Comparison of ENCODE assay signal across 8 mouse cellular contexts in genomic region chr19:47327896-47328882, GRCm38 (mm10).
DNase-seq lines count a peak whose midpoint lies in the region; ATAC-seq and TF ChIP-seq lines count a peak whose summit lies in the region.

No protein-coding gene starts in this region.

- H3K27me3 ChIP-seq in embryonic facial prominence, embryonic 11.5 days (ENCODE audit: control insufficient read depth, insufficient read depth, low read length): no peaks in the 10 kb centered on the region
- no peaks in the 10 kb centered on the region for H3K27me3 ChIP-seq in hindbrain, embryonic 16.5 days (replicated peaks; ENCODE audit: control insufficient read depth, insufficient read depth, low read length)
- H3K27me3 ChIP-seq in midbrain, embryonic 16.5 days (ENCODE audit: control insufficient read depth, insufficient read depth, low read depth, low read length): no peaks in the 10 kb centered on the region

- WGBS in embryonic facial prominence, embryonic 11.5 days: 18% methylated on average over 11 of the region's 11 CpGs
- WGBS in hindbrain, embryonic 16.5 days: 29% methylated on average over 11 of the region's 11 CpGs
- WGBS in midbrain, embryonic 16.5 days: 34% methylated on average over 11 of the region's 11 CpGs

- H3K4me1 ChIP-seq in embryonic facial prominence, embryonic 11.5 days (ENCODE audit: control insufficient read depth, insufficient read depth, low read length): peaks cover 22% of the 10 kb centered on the region
- H3K4me1 ChIP-seq in hindbrain, embryonic 16.5 days (ENCODE audit: control insufficient read depth, insufficient read depth, low read depth, low read length): peaks cover 17% of the 10 kb centered on the region
- peaks cover 15% of the 10 kb centered on the region; the same call in 1 of the 2 replicates for H3K4me1 ChIP-seq in midbrain, embryonic 16.5 days (ENCODE audit: control insufficient read depth, insufficient read depth, low read length)

- H3K27ac ChIP-seq in embryonic facial prominence, embryonic 11.5 days (replicated peaks; ENCODE audit: low read depth, low read length): peak overlapping the region; percentile 8
- H3K27ac ChIP-seq in hindbrain, embryonic 16.5 days (ENCODE audit: low read depth, low read length): no peak overlapping the region
- no peak overlapping the region for H3K27ac ChIP-seq in midbrain, embryonic 16.5 days (ENCODE audit: low read length)
- H3K27ac ChIP-seq in left cerebral cortex, adult 2 months: no peak overlapping the region

- no peak for TF ChIP-seq CTCF in left cerebral cortex, adult 2 months (IDR thresholded peaks at IDR 0.05)

- peak overlapping the region; percentile 34; the same call in 1 of the 2 replicates for H3K9ac ChIP-seq in embryonic facial prominence, embryonic 11.5 days (replicated peaks; ENCODE audit: low read length)
- peak overlapping the region; percentile 35 for H3K9ac ChIP-seq in hindbrain, embryonic 16.5 days (ENCODE audit: low read depth, low read length)
- peak overlapping the region; percentile 38; the same call in 1 of the 2 replicates for H3K9ac ChIP-seq in midbrain, embryonic 16.5 days (ENCODE audit: low read depth, low read length)

- H3K4me3 ChIP-seq in embryonic facial prominence, embryonic 11.5 days (ENCODE audit: low read depth, low read length): no peak overlapping the region
- no peak overlapping the region for H3K4me3 ChIP-seq in hindbrain, embryonic 16.5 days (ENCODE audit: low read length)
- H3K4me3 ChIP-seq in midbrain, embryonic 16.5 days (ENCODE audit: low read depth, low read length): no peak overlapping the region
- no peak overlapping the region for H3K4me3 ChIP-seq in left cerebral cortex, adult 2 months

- H3K36me3 ChIP-seq in embryonic facial prominence, embryonic 11.5 days (replicated peaks; ENCODE audit: control insufficient read depth, insufficient read depth, low read depth, low read length): no peaks in the 10 kb centered on the region
- no peaks in the 10 kb centered on the region for H3K36me3 ChIP-seq in hindbrain, embryonic 16.5 days (ENCODE audit: control insufficient read depth, insufficient read depth, low read length)
- H3K36me3 ChIP-seq in midbrain, embryonic 16.5 days (ENCODE audit: control insufficient read depth, insufficient read depth, low read length): no peaks in the 10 kb centered on the region

- intact Hi-C loops in left cerebral cortex, postnatal 14 days (cut with DNase I): no loop called here
- intact Hi-C loops in left cerebral cortex, adult 2 months (cut with DNase I): no loop called here

- DNase-seq in embryo, embryonic 10 days (ENCODE audit: low spot score): peak; percentile 65
- no peak for DNase-seq in embryo, embryonic 9.5 days (ENCODE audit: extremely low spot score)
- peak; percentile 62 for DNase-seq in embryonic facial prominence, embryonic 11.5 days (ENCODE audit: low spot score)
- no peak for DNase-seq in gastrocnemius, adult 8-10 months (ENCODE audit: low spot score in 2 of 2)
- no peak for DNase-seq in left cerebral cortex, postnatal 14 days (ENCODE audit: low spot score in 2 of 2)
- no peak for DNase-seq in left cerebral cortex, adult 2 months (ENCODE audit: extremely low spot score in 1 of 2, low spot score in 2 of 2)

- H3K4me2 ChIP-seq in embryonic facial prominence, embryonic 11.5 days (ENCODE audit: low read depth, low read length): no peak overlapping the region
- H3K4me2 ChIP-seq in hindbrain, embryonic 16.5 days (ENCODE audit: low read length): no peak overlapping the region
- H3K4me2 ChIP-seq in midbrain, embryonic 16.5 days (ENCODE audit: low read length): no peak overlapping the region

- no peaks in the 10 kb centered on the region for H3K9me3 ChIP-seq in embryonic facial prominence, embryonic 11.5 days (replicated peaks; ENCODE audit: control insufficient read depth, low read length)
- no peaks in the 10 kb centered on the region for H3K9me3 ChIP-seq in hindbrain, embryonic 16.5 days (ENCODE audit: control insufficient read depth, low read length)
- H3K9me3 ChIP-seq in midbrain, embryonic 16.5 days (replicated peaks; ENCODE audit: control insufficient read depth, low read length, poor library complexity, severe bottlenecking): no peaks in the 10 kb centered on the region

- peak; percentile 35 for ATAC-seq in embryonic facial prominence, embryonic 11.5 days (replicated peaks; ENCODE audit: insufficient number of reproducible peaks, low FRiP score, low TSS enrichment, low read depth)
- ATAC-seq in hindbrain, embryonic 16.5 days: peak; percentile 39
- ATAC-seq in midbrain, embryonic 16.5 days: 0 out of 2 replicates have a peak, but pooled peaks have one; percentile 14

Comparison
In these comparisons a context has a peak if more than half of its experiments do, and no peak if none do; other contexts are left out.
1. DNase-seq: peak in embryo, embryonic 10 days (single experiment) and embryonic facial prominence, embryonic 11.5 days (single experiment); none in embryo, embryonic 9.5 days (single experiment), gastrocnemius, adult 8-10 months (0 of 2), left cerebral cortex, postnatal 14 days (0 of 2) and left cerebral cortex, adult 2 months (0 of 2).
2. Peak in every context shown above with its lines, with median percentiles within 50 percentile points of each other: ATAC-seq and H3K9ac ChIP-seq.